Mouse (Mus musculus) erythroblast, embryonic 14.5 days (primary cell): ENCODE data around the gene Cdk5.

Experiments used
- GATA1 ChIP-seq: IDR thresholded peaks from 2 replicates; pipeline ENCODE4 v1.6.1; 2012; ENCODE audit warnings: low read length, inconsistent platforms, mixed read lengths
- TAL1 ChIP-seq: IDR thresholded peaks from 3 replicates; pipeline ENCODE4 v1.6.1; 2012; ENCODE audit warnings: low read length, inconsistent platforms, mixed read lengths

GRCm38 (mm10) chr5:24394165-24394894 is 29.0 kb downstream of the Cdk5 start:
- TF ChIP-seq GATA1, result no peak
- no peak for TF ChIP-seq TAL1
